Mouse (Mus musculus) cerebellum, adult 2 months (tissue): Measurements from ENCODE around the gene Fat2.

Source experiments
- CTCF ChIP-seq: fragments of 200-500 bp; IDR thresholded peaks from 2 replicates; pipeline ENCODE4 v1.5.1; 2011; ENCODE audit warnings: low read depth, mild to moderate bottlenecking, control low read depth, low read length, moderate library complexity, borderline replicate concordance; ENCODE audit not compliant: insufficient read depth
- POLR2A ChIP-seq: fragments of 200-500 bp; IDR thresholded peaks from 2 replicates; pipeline ENCODE4 v1.6.1; 2011; ENCODE audit warnings: low read length, control low read depth, borderline replicate concordance; ENCODE audit not compliant: insufficient read depth

GRCm38 (mm10) chr11:55268580-55268979 lies 67.8 kb downstream of the Fat2 start:
- TF ChIP-seq CTCF (no peak), POLR2A (no peak)
